Mouse (Mus musculus): Measurements from ENCODE around the gene Ano4. TPM values are rescaled to one million over a fixed set of nuclear protein-coding genes. Genes with fewer than 3 reads are reported as not detected.

The Ano4 gene
- polyA plus RNA-seq, 1 experiment from 2014 or later, result 0.25 TPM

- no peak overlapping the region for H3K4me2 ChIP-seq (replicated peaks)
- no peak overlapping the region for H3K4me3 ChIP-seq
- no peak for ATAC-seq (ENCODE audit: low FRiP score, low read depth)
- no peak overlapping the region for H3K27ac ChIP-seq
- no peaks in the 10 kb centered on the region for H3K4me1 ChIP-seq
- no peaks in the 10 kb centered on the region for H3K27me3 ChIP-seq
- whole genome bisulfite sequencing, result 78% methylated on average over 4 of the region's 4 CpGs
- no peaks in the 10 kb centered on the region for H3K9me3 ChIP-seq
- H3K9ac ChIP-seq, result no peak overlapping the region
- H3K36me3 ChIP-seq, result no peaks in the 10 kb centered on the region
These were observed 365.1 kb downstream of the Ano4 start for GRCm38 (mm10) chr10:88979451-88979850.

- no peaks in the 10 kb centered on the region for H3K4me1 ChIP-seq
- H3K27me3 ChIP-seq, result no peaks in the 10 kb centered on the region
- 79% methylated on average over 6 of the region's 6 CpGs for WGBS
- H3K9ac ChIP-seq, result no peak overlapping the region
- H3K27ac ChIP-seq, result no peak overlapping the region
- H3K4me3 ChIP-seq, result no peak overlapping the region
- H3K9me3 ChIP-seq, result no peaks in the 10 kb centered on the region
- ATAC-seq (ENCODE audit: low FRiP score, low read depth), result no peak
- H3K36me3 ChIP-seq, result no peaks in the 10 kb centered on the region
- H3K4me2 ChIP-seq (replicated peaks), result no peak overlapping the region
These were observed 365.6 kb downstream of the Ano4 start for GRCm38 (mm10) chr10:88978932-88979331.

- Histone ChIP-seq H3K4me1 (peaks cover 2% of the 10 kb centered on the region; the same call in 1 of the 2 replicates), H3K36me3 (no peaks in the 10 kb centered on the region), H3K27me3 (no peaks in the 10 kb centered on the region), H3K4me2 (replicated peaks) (no peak overlapping the region), H3K9me3 (no peaks in the 10 kb centered on the region), H3K9ac (no peak overlapping the region), H3K27ac (no peak overlapping the region), H3K4me3 (no peak overlapping the region)
- WGBS, result 75% methylated on average over 7 of the region's 7 CpGs
- 0 out of 2 replicates have a peak, but pooled peaks have one; percentile 36 for ATAC-seq (ENCODE audit: low FRiP score, low read depth)
These were observed 373.4 kb downstream of the Ano4 start for GRCm38 (mm10) chr10:88970951-88971725.

GRCm38 (mm10) chr10:88968586-88968985 is 376.0 kb downstream of the Ano4 start:
- H3K9me3 ChIP-seq, result no peaks in the 10 kb centered on the region
- H3K27ac ChIP-seq, result no peak overlapping the region
- H3K9ac ChIP-seq, result no peak overlapping the region
- ATAC-seq (ENCODE audit: low FRiP score, low read depth), result no peak
- H3K36me3 ChIP-seq, result no peaks in the 10 kb centered on the region
- H3K4me2 ChIP-seq (replicated peaks), result no peak overlapping the region
- 89% methylated on average over 5 of the region's 5 CpGs for WGBS
- peaks cover 2% of the 10 kb centered on the region; the same call in 1 of the 2 replicates for H3K4me1 ChIP-seq
- H3K27me3 ChIP-seq, result no peaks in the 10 kb centered on the region
- H3K4me3 ChIP-seq, result no peak overlapping the region

GRCm38 (mm10) chr10:88960791-88961190 is 383.8 kb downstream of the Ano4 start:
- no peak overlapping the region for H3K4me2 ChIP-seq (replicated peaks)
- ATAC-seq (ENCODE audit: low FRiP score, low read depth), result no peak
- no peaks in the 10 kb centered on the region for H3K9me3 ChIP-seq
- H3K36me3 ChIP-seq, result no peaks in the 10 kb centered on the region
- no peak overlapping the region for H3K4me3 ChIP-seq
- WGBS, result 80% methylated on average over 5 of the region's 5 CpGs
- no peaks in the 10 kb centered on the region for H3K27me3 ChIP-seq
- H3K9ac ChIP-seq, result no peak overlapping the region
- no peak overlapping the region for H3K27ac ChIP-seq
- H3K4me1 ChIP-seq, result no peaks in the 10 kb centered on the region

- 76% methylated on average over 4 of the region's 4 CpGs for WGBS
- H3K9ac ChIP-seq, result no peak overlapping the region
- no peak overlapping the region for H3K4me3 ChIP-seq
- no peaks in the 10 kb centered on the region for H3K27me3 ChIP-seq
- no peaks in the 10 kb centered on the region for H3K9me3 ChIP-seq
- H3K4me2 ChIP-seq (replicated peaks), result no peak overlapping the region
- no peak for ATAC-seq (ENCODE audit: low FRiP score, low read depth)
- no peaks in the 10 kb centered on the region for H3K4me1 ChIP-seq
- H3K27ac ChIP-seq, result no peak overlapping the region
- no peaks in the 10 kb centered on the region for H3K36me3 ChIP-seq
These were observed 394.3 kb downstream of the Ano4 start for GRCm38 (mm10) chr10:88950297-88950653.

- no peaks in the 10 kb centered on the region for H3K9me3 ChIP-seq
- WGBS, result 89% methylated on average over 12 of the region's 12 CpGs
- H3K36me3 ChIP-seq, result no peaks in the 10 kb centered on the region
- ATAC-seq (ENCODE audit: low FRiP score, low read depth), result no peak
- H3K4me2 ChIP-seq (replicated peaks), result no peak overlapping the region
- H3K4me3 ChIP-seq, result no peak overlapping the region
- no peaks in the 10 kb centered on the region for H3K4me1 ChIP-seq
- no peaks in the 10 kb centered on the region for H3K27me3 ChIP-seq
- no peak overlapping the region for H3K9ac ChIP-seq
- H3K27ac ChIP-seq, result no peak overlapping the region
These were observed 394.8 kb downstream of the Ano4 start for GRCm38 (mm10) chr10:88949649-88950296.

Other genes starting within 250 kb of the Ano4 start
- 14.9 and 15.1 TPM in 2 replicates for gene Gas2l3, start 99.2 kb upstream of the Ano4 start, polyA plus RNA-seq (2015; fragmentation: Nextera tagmentation; extraction: Ambion mirVana)
- not detected in 2 replicates for gene Nr1h4, start 188.8 kb upstream of the Ano4 start, polyA plus RNA-seq (2015; fragmentation: Nextera tagmentation; extraction: Ambion mirVana)

Data from limb, embryonic 13.5 days (tissue).